Mouse (Mus musculus): Measurements from ENCODE around the gene Wfdc5.

Gene Wfdc5

DNA sequence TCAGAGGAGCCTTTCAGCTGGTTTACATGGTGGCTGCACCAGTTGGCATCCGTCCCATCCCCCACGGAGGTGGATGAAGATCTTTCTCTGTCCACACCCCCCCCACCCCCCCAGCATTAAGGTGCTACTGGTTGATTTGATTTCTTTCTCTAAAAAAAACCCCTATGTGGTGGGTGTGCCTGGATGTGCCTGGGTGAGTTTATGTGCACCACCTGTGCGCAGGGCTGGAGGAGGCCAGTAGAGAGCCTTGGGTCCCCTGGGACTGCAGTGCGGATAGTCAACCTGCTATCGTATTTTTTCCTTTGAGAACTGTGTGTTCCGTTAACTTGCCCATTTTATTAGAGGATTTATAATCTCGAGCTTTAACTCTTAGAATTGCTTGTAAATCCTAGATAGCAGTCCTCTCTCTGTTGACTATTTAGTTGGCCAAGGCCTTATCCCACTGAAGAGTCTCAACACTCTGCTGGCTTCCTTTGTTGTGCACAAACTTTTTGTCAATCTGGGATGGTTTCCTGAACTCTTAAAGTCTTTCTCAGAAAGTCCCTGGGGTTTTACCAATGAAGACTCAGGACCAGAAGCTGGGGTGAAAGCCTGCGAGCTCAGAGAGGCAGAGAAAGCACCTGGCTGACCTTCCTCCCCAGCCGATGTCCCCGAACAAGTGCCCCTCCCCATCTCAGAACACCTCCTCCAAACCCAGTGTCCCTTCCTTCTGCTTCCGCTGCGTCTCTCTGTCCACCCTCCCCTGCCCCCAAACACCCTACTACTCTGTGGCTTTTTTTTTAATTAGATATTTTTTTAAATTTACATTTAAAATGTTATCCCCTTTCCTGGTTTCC lies 53.7 kb downstream of the Wfdc5 start:
- DNase-seq (ENCODE audit: low read depth, low spot score): no peak

DNA sequence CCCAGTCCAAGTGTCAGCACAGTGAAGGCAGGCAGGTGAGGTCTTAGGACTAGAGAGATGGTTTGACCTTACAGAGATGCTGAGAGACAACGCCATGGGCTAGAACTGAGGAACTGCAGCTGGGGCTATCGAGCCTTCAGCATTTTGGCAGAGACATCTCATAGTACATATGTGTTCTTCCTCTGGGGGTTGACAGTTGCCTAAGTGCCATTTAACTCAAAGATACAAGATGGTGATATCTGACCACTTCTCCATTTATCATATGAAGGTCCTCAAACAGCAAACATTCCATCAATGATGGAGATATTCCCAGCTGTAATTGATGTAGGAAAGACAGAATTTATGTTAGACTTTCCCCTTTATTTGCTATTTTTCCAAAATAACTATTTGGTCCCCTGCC lies 55.2 kb downstream of the Wfdc5 start:
- DNase-seq (ENCODE audit: low read depth, low spot score): no peak

DNA sequence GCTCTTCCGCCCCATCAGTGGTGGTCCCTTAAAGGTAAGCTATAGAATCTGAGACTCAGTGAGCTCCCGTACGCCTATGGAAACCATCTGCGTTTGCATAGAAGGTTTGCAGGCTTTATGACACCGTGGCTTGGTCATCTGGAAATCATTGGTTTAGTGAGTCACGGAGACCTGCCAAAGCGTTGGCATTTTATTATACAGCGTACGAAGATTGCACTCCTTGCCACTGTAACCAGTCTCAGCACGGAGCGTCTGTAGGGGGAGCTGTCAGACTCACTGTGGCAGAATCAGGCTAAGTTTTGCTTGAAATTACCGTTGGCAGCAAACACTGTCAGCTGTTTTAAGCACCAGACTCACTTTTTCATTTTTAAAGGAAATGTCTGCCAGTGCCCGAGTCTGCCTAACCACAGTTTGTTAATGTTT lies 56.0 kb downstream of the Wfdc5 start:
- peak; percentile 22 for DNase-seq (ENCODE audit: low read depth, low spot score)

Measured in CD4-positive, CD25-positive, alpha-beta regulatory T cell, adult 2 months (primary cell).